Mouse (Mus musculus): Measurements from ENCODE around the gene Rab21.
A peak's percentile ranks its signal among the peaks of the same experiment; 100 is the strongest.
"Not testable (repeated sequence)": the region's sequence is repeated elsewhere in the genome, so short reads cannot be mapped to it uniquely, and the experiment has no call there.

Gene Rab21

GRCm38 (mm10) chr10:115328514-115328913, 13.1 kb upstream of the Rab21 start:
- DNase-seq (ENCODE audit: inconsistent ontology term): peak; percentile 88

DNA sequence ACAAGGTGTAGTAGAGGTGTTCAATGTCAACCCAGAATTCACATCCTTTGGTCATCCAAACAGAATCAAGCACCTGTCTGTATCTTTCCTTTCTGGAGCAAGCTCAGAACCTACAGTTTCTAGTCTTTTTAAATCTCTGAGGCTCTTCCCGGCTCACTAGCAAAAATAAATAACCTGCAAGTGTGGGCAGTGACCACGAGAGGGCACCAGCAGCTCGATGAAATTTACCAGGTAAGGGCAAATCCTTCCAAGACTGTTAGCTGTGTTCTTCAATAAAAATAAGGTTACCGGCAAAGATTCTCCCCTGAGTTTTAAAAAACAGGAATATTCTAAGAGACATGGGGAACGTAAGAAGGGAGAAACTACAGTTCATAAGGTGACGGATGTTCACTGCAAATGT, 7.9 kb upstream of the Rab21 start:
- DNase-seq (ENCODE audit: inconsistent ontology term): peak; percentile 60

- no peak for DNase-seq (ENCODE audit: inconsistent ontology term)
These were observed 6.1 kb upstream of the Rab21 start for GRCm38 (mm10) chr10:115321317-115322035.

GRCm38 (mm10) chr10:115318388-115318787, 3.0 kb upstream of the Rab21 start:
- DNase-seq (ENCODE audit: inconsistent ontology term): not testable (repeated sequence)

DNA sequence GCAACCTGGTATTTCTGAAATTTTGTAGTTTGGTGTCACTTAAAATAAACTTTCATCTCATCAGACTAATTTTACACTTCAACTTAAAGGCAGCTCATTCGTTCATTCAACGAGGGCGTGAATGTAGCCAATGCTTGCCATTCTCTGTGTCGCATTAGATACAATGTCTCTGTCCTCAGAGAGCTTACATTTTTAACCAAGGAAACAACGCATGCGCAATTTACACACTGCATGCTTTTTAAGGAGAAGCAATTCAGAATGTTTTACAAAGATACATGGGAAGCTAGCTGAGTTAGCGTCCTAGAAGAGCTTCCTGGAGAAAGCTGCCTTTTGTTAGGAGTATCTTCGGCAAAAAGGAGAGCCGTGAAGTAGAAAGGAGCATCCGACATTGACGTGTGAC, 919 bp upstream of the Rab21 start:
- peak; percentile 7 for DNase-seq (ENCODE audit: inconsistent ontology term)

- DNase-seq (ENCODE audit: inconsistent ontology term): peak; percentile 43
These were observed 577 bp downstream of the Rab21 start for GRCm38 (mm10) chr10:115314582-115315452.

GRCm38 (mm10) chr10:115314287-115314581, 1.2 kb downstream of the Rab21 start:
- DNase-seq (ENCODE audit: inconsistent ontology term): peak; percentile 37

GRCm38 (mm10) chr10:115313641-115314286, 1.6 kb downstream of the Rab21 start:
- DNase-seq (ENCODE audit: inconsistent ontology term): peak; percentile 51

DNA sequence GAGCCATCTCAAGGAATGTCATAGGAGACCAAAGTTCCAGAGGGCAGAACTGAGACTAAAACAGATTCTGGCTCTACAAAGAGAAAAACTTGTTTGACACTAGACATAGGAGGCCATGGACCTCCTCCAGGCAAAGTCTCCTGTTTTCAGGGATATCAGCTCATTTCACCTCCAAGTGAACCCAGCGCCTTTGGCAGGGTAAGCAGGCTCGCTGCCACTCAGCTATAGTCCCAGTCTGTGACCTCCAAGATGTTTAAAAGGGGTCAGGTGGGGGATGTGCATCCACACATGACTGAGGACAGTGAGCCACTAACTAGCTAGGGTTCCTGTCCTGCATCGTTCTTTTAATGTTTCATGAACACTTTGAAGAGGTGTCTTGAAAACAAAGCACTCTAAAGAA, 2.7 kb downstream of the Rab21 start:
- peak; percentile 44 for DNase-seq (ENCODE audit: inconsistent ontology term)

DNA sequence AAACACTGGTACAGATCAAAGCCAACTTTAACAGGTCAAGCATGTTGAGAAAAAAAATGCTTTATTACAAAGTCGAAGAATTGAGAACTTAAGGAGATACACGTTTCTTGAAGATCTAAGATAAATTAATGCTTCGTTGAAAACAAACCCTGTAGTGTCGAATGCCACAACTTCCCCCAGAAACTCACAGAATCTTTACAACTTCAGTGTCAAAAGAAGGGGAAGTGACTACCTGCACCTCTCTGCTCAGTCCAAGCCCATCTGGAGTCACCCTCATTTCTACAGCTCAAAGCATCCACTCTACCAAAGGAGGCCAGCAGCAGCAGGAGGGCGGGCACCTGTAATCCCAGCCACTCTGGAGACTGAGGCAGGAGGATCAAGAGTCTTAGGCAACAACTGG, 3.2 kb downstream of the Rab21 start:
- DNase-seq (ENCODE audit: inconsistent ontology term): no peak

DNA sequence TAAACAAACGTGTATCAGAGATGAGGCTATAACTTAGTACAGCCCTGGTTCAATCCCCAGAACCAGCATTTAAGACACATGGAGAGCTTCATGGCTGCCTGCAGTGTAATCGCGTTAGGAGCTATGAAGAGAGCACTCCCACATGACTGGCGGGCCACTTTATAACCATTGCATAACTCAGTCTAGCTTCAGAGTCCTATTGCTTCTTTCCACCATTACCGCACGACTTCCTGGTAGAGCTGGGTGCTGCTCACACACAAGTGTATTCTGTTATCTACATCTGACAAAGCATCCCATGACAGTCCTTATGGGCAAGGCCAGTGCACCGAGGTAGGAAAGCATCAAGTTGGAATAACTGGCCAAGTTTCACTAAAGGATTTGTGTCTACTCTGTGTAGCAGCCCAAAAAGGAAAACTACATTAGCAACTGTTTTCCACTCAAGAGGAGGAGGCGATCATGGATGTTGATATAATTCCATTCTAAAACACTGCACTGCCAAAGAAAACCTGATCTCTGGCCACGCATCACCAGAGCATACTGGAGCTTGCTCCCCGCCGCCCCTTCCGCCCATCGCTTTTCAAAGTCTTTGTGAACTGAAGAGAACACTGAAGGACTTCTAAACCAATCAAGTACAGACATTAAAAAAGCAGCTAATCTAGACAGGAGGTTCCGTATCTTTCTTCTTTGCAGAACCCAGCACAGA, 4.0 kb downstream of the Rab21 start:
- peak; percentile 24 for DNase-seq (ENCODE audit: inconsistent ontology term)

DNA sequence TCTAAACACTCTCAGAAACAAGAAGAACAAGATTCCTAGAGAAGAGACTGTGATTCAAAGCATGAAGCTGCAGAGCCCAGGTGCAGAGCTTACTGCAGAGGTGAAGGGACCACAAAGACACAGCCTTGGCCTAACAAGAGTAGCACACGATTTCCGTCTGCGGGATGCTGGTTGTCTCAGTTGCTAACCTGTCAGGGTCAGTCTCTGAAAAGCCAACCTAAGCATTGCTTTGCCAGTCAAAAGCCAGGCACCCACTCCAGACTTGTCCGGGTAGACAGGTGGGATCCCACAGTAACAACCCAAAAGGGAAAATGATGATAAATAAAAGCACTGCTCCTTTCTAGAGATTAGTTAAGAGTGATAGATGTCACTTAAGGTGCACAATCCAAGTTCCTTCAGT, 6.2 kb downstream of the Rab21 start:
- DNase-seq (ENCODE audit: inconsistent ontology term): no peak

- DNase-seq (ENCODE audit: inconsistent ontology term): no peak
These were observed 8.0 kb downstream of the Rab21 start for GRCm38 (mm10) chr10:115307331-115307875.

- no peak for DNase-seq (ENCODE audit: inconsistent ontology term)
These were observed 16.7 kb downstream of the Rab21 start for GRCm38 (mm10) chr10:115298683-115299082.

GRCm38 (mm10) chr10:115297582-115297981, 17.8 kb downstream of the Rab21 start:
- DNase-seq (ENCODE audit: inconsistent ontology term): no peak

- DNase-seq (ENCODE audit: inconsistent ontology term): no peak
These were observed 18.9 kb downstream of the Rab21 start for GRCm38 (mm10) chr10:115296401-115296935.

- DNase-seq (ENCODE audit: inconsistent ontology term): no peak
These were observed 20.2 kb downstream of the Rab21 start for GRCm38 (mm10) chr10:115295162-115295561.

DNA sequence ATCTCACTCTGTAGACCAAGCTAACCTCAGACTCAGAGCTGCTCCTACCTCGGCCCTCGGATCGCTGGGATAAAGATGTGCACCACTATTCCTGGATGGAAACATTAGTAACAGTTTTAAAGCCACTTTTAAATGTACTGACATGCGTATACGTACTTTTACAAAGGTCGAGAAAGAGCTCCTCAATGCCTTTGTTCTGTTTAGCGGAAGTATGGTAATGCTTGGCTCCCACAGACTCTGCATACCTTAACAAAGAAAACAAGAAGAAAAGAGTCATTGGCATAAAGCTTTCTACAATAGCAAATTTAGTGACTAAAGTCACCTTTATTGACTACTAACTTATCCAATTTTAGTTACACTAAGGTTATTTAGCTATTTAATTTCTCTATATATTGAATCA, 20.7 kb downstream of the Rab21 start:
- DNase-seq (ENCODE audit: inconsistent ontology term): no peak

DNA sequence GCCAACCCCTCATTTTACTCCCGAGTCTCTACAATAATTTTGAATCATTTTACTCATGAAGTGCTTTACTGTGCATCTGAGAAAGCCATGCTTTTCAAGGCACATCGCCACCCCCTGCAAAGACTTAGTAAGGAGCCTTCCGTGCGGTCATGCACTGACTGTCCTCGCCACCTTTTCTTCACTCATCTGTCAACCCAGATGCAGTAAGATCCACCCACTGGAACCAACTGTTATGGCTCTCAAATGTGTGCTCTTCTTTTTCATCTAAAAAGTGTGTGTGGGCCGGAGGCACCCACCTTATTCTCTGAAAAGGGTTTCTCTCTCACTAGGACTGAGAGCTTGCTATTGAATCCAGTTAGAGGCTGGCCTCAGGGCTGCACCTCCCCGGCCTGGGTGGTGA, 21.4 kb downstream of the Rab21 start:
- DNase-seq (ENCODE audit: inconsistent ontology term): no peak

DNA sequence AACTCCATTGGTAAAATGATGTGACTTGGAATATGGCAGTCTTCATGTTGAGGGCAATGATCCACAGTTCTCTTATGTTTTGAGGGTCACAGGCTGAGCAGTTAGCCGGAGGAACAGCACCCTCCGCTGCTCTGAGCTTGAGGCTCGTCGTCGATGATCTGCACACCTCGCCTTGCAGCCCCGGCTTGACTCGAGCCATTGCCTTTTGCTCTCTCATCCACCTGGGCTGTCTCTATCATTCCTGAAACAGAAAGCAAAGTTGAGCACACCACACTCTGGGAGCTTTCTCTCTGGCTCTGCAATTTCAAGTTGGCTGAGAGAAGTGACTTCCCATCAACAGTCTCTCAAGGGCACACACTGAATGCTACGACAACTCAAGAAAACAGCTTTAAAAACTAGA, 24.7 kb downstream of the Rab21 start:
- no peak for DNase-seq (ENCODE audit: inconsistent ontology term)

DNA sequence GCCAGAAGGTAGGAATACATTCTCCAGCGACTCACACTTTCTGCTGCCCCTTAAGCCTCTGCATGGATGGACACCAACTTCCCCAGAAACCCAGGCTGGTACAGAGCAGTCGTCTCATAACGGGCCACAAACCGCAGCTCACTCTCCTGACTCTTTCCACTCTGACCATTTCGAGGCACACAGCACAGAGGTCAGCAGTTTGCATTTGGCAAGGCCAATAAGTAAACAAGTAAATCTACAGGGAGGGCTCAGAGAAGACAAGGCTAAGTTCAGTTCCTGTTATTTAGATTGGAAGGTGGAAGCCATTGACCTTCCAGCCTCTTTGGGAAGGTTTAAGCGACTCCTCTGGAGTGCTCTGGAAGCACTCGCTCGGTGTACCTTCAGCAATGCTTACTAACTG, 26.5 kb downstream of the Rab21 start:
- no peak for DNase-seq (ENCODE audit: inconsistent ontology term)

GRCm38 (mm10) chr10:115284170-115284569, 31.2 kb downstream of the Rab21 start:
- no peak for DNase-seq (ENCODE audit: inconsistent ontology term)

Measured in Muller cell, postnatal 12 days (primary cell).